Mouse (Mus musculus): Measurements from ENCODE around the gene Plscr3. TPM values are rescaled to one million over a fixed set of nuclear protein-coding genes. Genes with fewer than 3 reads are reported as not detected.

Plscr3 gene
- polyA plus RNA-seq, 1 experiment from 2014 or later = 42.0 TPM

DNA sequence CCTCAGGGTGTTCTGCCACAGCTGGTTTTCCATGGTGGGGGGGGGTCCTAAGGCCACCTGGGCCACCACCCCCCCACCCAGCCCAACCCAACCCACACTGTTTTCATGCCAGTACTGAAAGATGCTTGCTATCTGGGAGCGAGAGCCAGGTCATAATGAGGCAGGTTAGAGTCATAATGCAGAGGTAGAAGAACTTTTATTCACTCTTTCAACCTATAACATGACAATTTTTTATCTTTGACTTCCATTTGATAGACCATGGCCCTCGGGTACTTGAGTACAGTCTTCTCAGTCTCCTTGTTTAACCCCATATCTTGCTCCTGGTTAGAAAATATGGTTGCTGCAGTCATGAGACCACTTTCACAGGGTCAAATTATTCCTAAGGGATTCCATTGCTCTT, 27.8 kb upstream of the Plscr3 start, which contains the start of gene Spem2:
TSS of gene Spem2 (minus strand) at position 101 of the 400 bp plus-strand sequence.
- TF ChIP-seq CTCF (IDR thresholded peaks at IDR 0.05; ENCODE audit: low read depth) = no peak

DNA sequence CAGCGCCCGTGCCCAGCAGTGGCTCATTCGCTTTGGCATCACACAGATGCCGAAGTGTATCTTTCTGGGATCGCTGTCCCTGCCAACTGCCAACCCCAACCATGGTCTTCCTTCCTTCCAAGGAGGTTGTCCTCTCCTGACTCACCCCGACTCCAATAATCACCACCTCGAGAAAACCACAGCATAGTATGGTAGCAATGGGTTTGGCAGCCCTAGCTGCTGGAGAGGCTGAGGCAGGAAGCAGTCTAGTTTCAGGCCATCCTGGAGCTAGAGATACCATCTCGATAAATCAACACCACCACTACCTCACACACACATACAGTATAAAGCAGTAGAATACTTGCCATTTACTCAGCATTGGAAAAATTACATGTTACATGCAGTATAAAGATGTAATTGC, 27.3 kb upstream of the Plscr3 start:
- Histone ChIP-seq H3K9ac (ENCODE audit: low read depth, low read length) (no peak overlapping the region), H3K36me3 (ENCODE audit: control insufficient read depth, insufficient read depth) (no peaks in the 10 kb centered on the region), H3K27me3 (replicated peaks; ENCODE audit: control insufficient read depth, insufficient read depth, low read length) (no peaks in the 10 kb centered on the region), H3K4me2 (replicated peaks; ENCODE audit: low read depth) (no peak overlapping the region), H3K4me1 (replicated peaks; ENCODE audit: control insufficient read depth, insufficient read depth, low read length) (no peaks in the 10 kb centered on the region), H3K27ac (ENCODE audit: low read depth, low read length) (no peak overlapping the region), H3K9me3 (ENCODE audit: control insufficient read depth) (no peaks in the 10 kb centered on the region), H3K4me3 (ENCODE audit: low read depth, low read length) (no peak overlapping the region)
- WGBS = 91% methylated on average over 8 of the region's 8 CpGs
- ATAC-seq = no peak
- TF ChIP-seq CTCF (IDR thresholded peaks at IDR 0.05; ENCODE audit: low read depth) = no peak

More for the DNA sequence above, 27.8 kb upstream of the Plscr3 start, which contains the start of gene Spem2:
- no peaks in the 10 kb centered on the region for H3K4me1 ChIP-seq (replicated peaks; ENCODE audit: control insufficient read depth, insufficient read depth, low read length)
- no peak within 1 kb of the TSS for H3K4me3 ChIP-seq (ENCODE audit: low read depth, low read length)
- no peak for ATAC-seq
- WGBS = 83% methylated on average over 2 of the region's 2 CpGs
- no peak within 1 kb of the TSS for H3K4me2 ChIP-seq (replicated peaks; ENCODE audit: low read depth)
- H3K9me3 ChIP-seq (ENCODE audit: control insufficient read depth) = no peaks in the 10 kb centered on the region
- no peak within 1 kb of the TSS for H3K27ac ChIP-seq (ENCODE audit: low read depth, low read length)
- no peaks in the 10 kb centered on the region for H3K27me3 ChIP-seq (replicated peaks; ENCODE audit: control insufficient read depth, insufficient read depth, low read length)
- no peak within 1 kb of the TSS for H3K9ac ChIP-seq (ENCODE audit: low read depth, low read length)
- no peaks in the 10 kb centered on the region for H3K36me3 ChIP-seq (ENCODE audit: control insufficient read depth, insufficient read depth)

DNA sequence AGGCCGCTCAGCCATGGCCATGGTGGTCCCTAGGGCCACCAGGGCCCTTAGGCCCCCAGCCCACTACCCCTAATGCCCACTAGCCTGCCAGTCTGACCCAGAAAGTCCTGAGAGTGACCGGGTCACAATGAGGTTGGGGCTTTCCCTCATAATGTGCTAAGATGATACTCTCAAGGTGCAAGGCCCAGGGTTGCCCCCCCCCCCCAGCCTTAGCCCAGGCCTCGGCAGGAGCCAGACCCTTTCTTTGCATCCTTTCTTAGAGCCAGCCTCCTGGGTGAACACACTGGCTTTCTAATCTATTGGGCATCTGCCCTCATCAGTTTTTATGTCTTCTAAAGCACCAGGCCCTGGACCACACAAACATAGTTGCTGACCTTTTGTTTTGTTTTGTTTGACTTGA, 24.1 kb upstream of the Plscr3 start, which contains the start of gene Spem1:
TSS of gene Spem1 (minus strand) at position 101 of the 400 bp plus-strand sequence.
- H3K9me3 ChIP-seq (ENCODE audit: control insufficient read depth) = no peaks in the 10 kb centered on the region
- H3K27me3 ChIP-seq (replicated peaks; ENCODE audit: control insufficient read depth, insufficient read depth, low read length) = no peaks in the 10 kb centered on the region
- WGBS = 81% methylated on average over 3 of the region's 3 CpGs
- H3K9ac ChIP-seq (ENCODE audit: low read depth, low read length) = no peak within 1 kb of the TSS
- no peak within 1 kb of the TSS for H3K4me3 ChIP-seq (ENCODE audit: low read depth, low read length)
- no peaks in the 10 kb centered on the region for H3K4me1 ChIP-seq (replicated peaks; ENCODE audit: control insufficient read depth, insufficient read depth, low read length)
- H3K27ac ChIP-seq (ENCODE audit: low read depth, low read length) = no peak within 1 kb of the TSS
- no peak within 1 kb of the TSS for H3K4me2 ChIP-seq (replicated peaks; ENCODE audit: low read depth)
- no peak for ATAC-seq
- peaks cover 15% of the 10 kb centered on the region; the same call in 1 of the 2 replicates for H3K36me3 ChIP-seq (ENCODE audit: control insufficient read depth, insufficient read depth)
- TF ChIP-seq CTCF (IDR thresholded peaks at IDR 0.05; ENCODE audit: low read depth) = no peak

DNA sequence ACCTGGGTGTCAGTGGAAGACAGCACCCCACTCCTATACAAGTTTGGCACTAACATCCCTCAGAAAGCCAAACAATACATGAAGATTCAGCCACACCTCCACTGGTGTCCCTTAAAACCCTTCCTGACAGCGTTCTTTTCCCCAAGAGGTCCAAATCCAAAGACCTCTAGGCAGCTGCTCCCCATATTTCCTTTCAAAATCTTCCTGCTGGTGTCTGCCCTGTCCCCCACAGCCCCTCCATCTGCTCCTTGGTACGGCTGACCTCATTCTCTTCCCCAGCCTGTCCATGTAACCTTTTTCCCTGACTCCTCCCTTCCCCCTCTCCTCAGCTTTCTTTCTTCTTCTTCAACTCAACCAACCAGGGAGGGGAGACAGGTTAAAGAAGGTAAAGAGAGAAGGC, 22.7 kb upstream of the Plscr3 start:
- WGBS = 61% methylated on average over 2 of the region's 2 CpGs
- H3K4me1 ChIP-seq (replicated peaks; ENCODE audit: control insufficient read depth, insufficient read depth, low read length) = no peaks in the 10 kb centered on the region
- H3K36me3 ChIP-seq (ENCODE audit: control insufficient read depth, insufficient read depth) = peaks cover 20% of the 10 kb centered on the region; the same call in 1 of the 2 replicates
- no peak for ATAC-seq
- H3K9me3 ChIP-seq (ENCODE audit: control insufficient read depth) = no peaks in the 10 kb centered on the region
- no peak overlapping the region for H3K4me2 ChIP-seq (replicated peaks; ENCODE audit: low read depth)
- H3K27ac ChIP-seq (ENCODE audit: low read depth, low read length) = no peak overlapping the region
- no peak overlapping the region for H3K4me3 ChIP-seq (ENCODE audit: low read depth, low read length)
- 0 out of 2 replicates have a peak overlapping the region, but pooled peaks have one; percentile 7 for H3K9ac ChIP-seq (ENCODE audit: low read depth, low read length)
- TF ChIP-seq CTCF (IDR thresholded peaks at IDR 0.05; ENCODE audit: low read depth) = no peak
- no peaks in the 10 kb centered on the region for H3K27me3 ChIP-seq (replicated peaks; ENCODE audit: control insufficient read depth, insufficient read depth, low read length)

DNA sequence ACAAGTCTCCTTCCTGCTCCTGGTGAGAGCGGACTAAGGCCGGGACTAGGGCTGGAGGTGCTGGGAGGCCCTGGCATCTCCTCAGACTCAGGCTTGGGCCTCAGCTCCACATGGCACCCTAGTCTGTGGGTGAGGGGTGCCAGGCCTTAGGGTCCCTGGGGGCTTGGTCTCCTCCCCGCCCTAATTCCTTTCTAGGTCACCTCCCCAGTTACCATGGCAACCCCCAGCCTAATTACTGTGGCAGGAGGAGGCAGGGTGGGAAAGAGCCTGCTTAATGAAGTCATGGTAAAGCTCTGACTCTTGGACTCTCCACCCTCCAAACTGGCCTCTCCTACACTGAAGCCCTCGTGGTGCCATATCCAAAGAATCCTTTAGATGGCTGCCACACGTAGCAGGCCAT, 17.3 kb upstream of the Plscr3 start:
- 55% methylated on average over 5 of the region's 5 CpGs for WGBS
- ATAC-seq = no peak

DNA sequence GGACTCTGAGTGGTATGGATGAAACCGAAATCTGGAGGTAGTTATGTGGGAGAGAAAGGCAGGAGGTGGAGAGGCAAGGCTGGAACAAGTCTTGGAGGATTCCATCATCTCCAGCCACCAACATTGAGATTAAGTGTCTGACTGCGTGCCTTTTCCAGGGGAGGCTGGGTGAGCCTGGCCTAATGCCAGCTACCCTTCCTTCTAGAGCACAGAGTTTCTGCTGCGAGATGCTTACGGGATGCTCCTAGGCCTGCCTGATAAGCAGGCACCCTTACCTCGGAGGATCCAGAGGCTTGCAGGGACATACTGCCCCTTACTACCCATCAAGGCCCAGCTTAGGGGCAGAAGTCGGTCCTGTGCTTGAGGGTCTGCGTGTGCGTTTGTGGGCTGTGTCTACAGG, 12.6 kb upstream of the Plscr3 start:
- peaks cover 15% of the 10 kb centered on the region; the same call in 1 of the 2 replicates for H3K27me3 ChIP-seq (replicated peaks; ENCODE audit: control insufficient read depth, insufficient read depth, low read length)
- no peak for TF ChIP-seq CTCF (IDR thresholded peaks at IDR 0.05; ENCODE audit: low read depth)
- peak overlapping the region; percentile 72 for H3K4me2 ChIP-seq (replicated peaks; ENCODE audit: low read depth)
- no peak for ATAC-seq
- H3K4me1 ChIP-seq (replicated peaks; ENCODE audit: control insufficient read depth, insufficient read depth, low read length) = no peaks in the 10 kb centered on the region
- no peak overlapping the region for H3K27ac ChIP-seq (ENCODE audit: low read depth, low read length)
- WGBS = 58% methylated on average over 8 of the region's 8 CpGs
- peak overlapping the region; percentile 38 for H3K4me3 ChIP-seq (ENCODE audit: low read depth, low read length)
- H3K9me3 ChIP-seq (ENCODE audit: control insufficient read depth) = no peaks in the 10 kb centered on the region
- H3K9ac ChIP-seq (ENCODE audit: low read depth, low read length) = peak overlapping the region; percentile 50; the same call in 1 of the 2 replicates
- no peaks in the 10 kb centered on the region for H3K36me3 ChIP-seq (ENCODE audit: control insufficient read depth, insufficient read depth)

More for the DNA sequence above, 17.3 kb upstream of the Plscr3 start:
- Histone ChIP-seq H3K27ac (ENCODE audit: low read depth, low read length) (no peak overlapping the region), H3K9ac (ENCODE audit: low read depth, low read length) (no peak overlapping the region), H3K4me1 (replicated peaks; ENCODE audit: control insufficient read depth, insufficient read depth, low read length) (no peaks in the 10 kb centered on the region), H3K4me3 (ENCODE audit: low read depth, low read length) (no peak overlapping the region), H3K9me3 (ENCODE audit: control insufficient read depth) (no peaks in the 10 kb centered on the region), H3K27me3 (replicated peaks; ENCODE audit: control insufficient read depth, insufficient read depth, low read length) (0 out of 2 replicates have a peak, but pooled peaks cover under 1% of the 10 kb centered on the region), H3K36me3 (ENCODE audit: control insufficient read depth, insufficient read depth) (peaks cover 20% of the 10 kb centered on the region; the same call in 1 of the 2 replicates), H3K4me2 (replicated peaks; ENCODE audit: low read depth) (no peak overlapping the region)
- no peak for TF ChIP-seq CTCF (IDR thresholded peaks at IDR 0.05; ENCODE audit: low read depth)
